Mouse (Mus musculus) bone marrow macrophage, adult 2 months (primary cell): ENCODE measurements around the gene Gimap7.

ENCODE experiments used
- CTCF ChIP-seq: IDR thresholded peaks from 2 replicates; pipeline ENCODE4 v1.5.1; 2012; ENCODE audit warnings: low read depth, mild to moderate bottlenecking, low read length, moderate library complexity
- POLR2A ChIP-seq: IDR thresholded peaks from 2 replicates; pipeline ENCODE4 v1.6.1; 2012; ENCODE audit warnings: mild to moderate bottlenecking, low read depth, low read length, borderline replicate concordance

DNA sequence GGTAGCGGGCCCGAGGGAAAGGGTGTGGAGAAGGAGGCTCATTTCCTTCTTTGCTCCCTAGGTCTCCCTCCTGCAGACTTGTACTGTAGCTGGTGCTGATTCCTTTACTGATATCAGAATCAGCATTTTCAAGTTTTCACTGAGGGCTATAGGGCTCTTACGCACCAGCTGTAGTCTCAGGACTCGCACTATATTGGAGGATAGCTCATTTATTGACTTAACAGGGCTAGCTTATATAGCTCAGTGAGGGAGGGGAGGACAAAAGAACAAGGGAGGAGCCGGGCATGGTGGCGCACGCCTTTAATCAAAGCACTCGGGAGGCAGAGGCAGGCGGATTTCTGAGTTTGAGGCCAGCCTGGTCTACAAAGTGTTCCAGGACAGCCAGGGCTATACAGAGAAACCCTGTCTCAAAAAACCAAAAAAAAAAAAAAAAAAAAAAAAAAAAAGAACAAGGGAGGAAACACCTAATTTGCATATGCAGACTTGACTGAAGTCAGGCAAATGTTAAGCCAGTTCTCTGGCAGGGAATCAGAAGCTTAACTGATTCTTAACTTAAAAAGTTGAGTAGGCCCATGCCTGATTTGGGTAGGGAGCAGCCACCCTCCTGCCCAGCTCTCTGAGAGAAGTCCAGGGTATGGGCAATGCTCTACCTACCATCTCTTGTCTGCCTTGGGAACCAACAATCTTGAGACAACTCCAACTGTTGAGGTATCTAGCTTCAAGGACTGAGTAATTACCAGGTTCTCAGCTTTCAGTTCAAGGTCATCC lies 43.9 kb upstream of the Gimap7 start:
- no peak for TF ChIP-seq POLR2A
- TF ChIP-seq CTCF: no peak
